Comparison of ENCODE assay signal across 9 mouse cellular contexts in genomic region chr2:51066423-51066831, GRCm38 (mm10).
DNase-seq lines count a peak whose midpoint lies in the region; ATAC-seq and TF ChIP-seq lines count a peak whose summit lies in the region.
"Had no signal": no experiment of that assay in that cellular context is flagged by ENCODE, and none has a peak within 500 bp of the region (broad histone marks: within the 10 kb centered on the region; RNA-seq: fewer than 3 reads in every experiment).

No protein-coding gene starts in this region.

- no peaks in the 10 kb centered on the region; the same call in 1 of the 2 replicates for H3K9me3 ChIP-seq in forebrain, postnatal 0 days (ENCODE audit: low read length)
- no peaks in the 10 kb centered on the region for H3K9me3 ChIP-seq in stomach, postnatal 0 days (ENCODE audit: control insufficient read depth, low read length)
- H3K9me3 ChIP-seq: stomach, embryonic 15.5 days had no signal

- no peak for TF ChIP-seq EP300 in stomach, postnatal 0 days (optimal IDR thresholded peaks at IDR 0.05)

- no peak overlapping the region for H3K4me3 ChIP-seq in forebrain, postnatal 0 days (ENCODE audit: low read depth, low read length)
- no peak overlapping the region for H3K4me3 ChIP-seq in stomach, postnatal 0 days (ENCODE audit: low read depth, low read length)
- H3K4me3 ChIP-seq: stomach, embryonic 15.5 days had no signal

- WGBS in forebrain, postnatal 0 days, result 4% methylated on average over 11 of the region's 11 CpGs
- WGBS in stomach, postnatal 0 days, result 55% methylated on average over 11 of the region's 11 CpGs

- no peaks in the 10 kb centered on the region for H3K36me3 ChIP-seq in forebrain, postnatal 0 days (ENCODE audit: insufficient read depth)
- H3K36me3 ChIP-seq in stomach, postnatal 0 days (ENCODE audit: control insufficient read depth, insufficient read depth, low read length), result no peaks in the 10 kb centered on the region
- H3K36me3 ChIP-seq: stomach, embryonic 15.5 days had no signal

- H3K27ac ChIP-seq in forebrain, postnatal 0 days (ENCODE audit: low read depth, low read length), result peak overlapping the region; percentile 59
- no peak overlapping the region for H3K27ac ChIP-seq in stomach, postnatal 0 days (replicated peaks)
- H3K27ac ChIP-seq: stomach, embryonic 15.5 days had no signal

- no peaks in the 10 kb centered on the region for H3K27me3 ChIP-seq in forebrain, postnatal 0 days (ENCODE audit: insufficient read depth, low read length)
- no peaks in the 10 kb centered on the region for H3K27me3 ChIP-seq in stomach, postnatal 0 days (ENCODE audit: control insufficient read depth, insufficient read depth, low read length)
- H3K27me3 ChIP-seq: stomach, embryonic 15.5 days had no signal

- ATAC-seq in forebrain, postnatal 0 days, result peak; percentile 85
- no peak for ATAC-seq in stomach, postnatal 0 days (ENCODE audit: low FRiP score, low TSS enrichment)

- no peaks in the 10 kb centered on the region for H3K4me1 ChIP-seq in forebrain, postnatal 0 days (ENCODE audit: insufficient read depth)
- H3K4me1 ChIP-seq in stomach, postnatal 0 days (replicated peaks; ENCODE audit: control insufficient read depth, insufficient read depth), result no peaks in the 10 kb centered on the region
- H3K4me1 ChIP-seq: stomach, embryonic 15.5 days had no signal

- peak overlapping the region; percentile 29 for H3K4me2 ChIP-seq in forebrain, postnatal 0 days (ENCODE audit: low read depth)
- no peak overlapping the region for H3K4me2 ChIP-seq in stomach, postnatal 0 days (replicated peaks; ENCODE audit: low read depth)
- H3K4me2 ChIP-seq: stomach, embryonic 15.5 days had no signal

- peak overlapping the region; percentile 7; the same call in 1 of the 2 replicates for H3K9ac ChIP-seq in forebrain, postnatal 0 days
- H3K9ac ChIP-seq in stomach, postnatal 0 days (ENCODE audit: low read length), result no peak overlapping the region
- H3K9ac ChIP-seq: stomach, embryonic 15.5 days had no signal

- TF ChIP-seq CTCF in forebrain, postnatal 0 days (IDR thresholded peaks at IDR 0.05; ENCODE audit: low read depth), result no peak
- no peak for TF ChIP-seq CTCF in stomach, postnatal 0 days (IDR thresholded peaks at IDR 0.05; ENCODE audit: low read depth)

- DNase-seq in left cerebral cortex, adult 9 months (ENCODE audit: low spot score in 2 of 2), result peak; percentile 10 to 29
- DNase-seq in left cerebral cortex, adult 18-20 months (ENCODE audit: low spot score in 2 of 2), result no peak
- peak; percentile 71 for DNase-seq in forebrain, postnatal 0 days
- peak; percentile 69 for DNase-seq in mesoderm, embryonic 11.5 days (ENCODE audit: low read depth, low spot score)
- DNase-seq in right cerebral cortex, postnatal 4 days, result peak; percentile 36
- DNase-seq in adrenal gland, adult (ENCODE audit: inconsistent age in 2 of 2, low spot score in 1 of 2), result no peak
- no peak for DNase-seq in stomach, postnatal 0 days (ENCODE audit: low spot score)
- DNase-seq in urinary bladder, postnatal 10 days (ENCODE audit: low spot score), result no peak

Comparison
In these comparisons a context has a peak if more than half of its experiments do, and no peak if none do; other contexts are left out.
1. DNase-seq: peak in left cerebral cortex, adult 9 months (2 of 2), forebrain, postnatal 0 days (single experiment), mesoderm, embryonic 11.5 days (single experiment) and right cerebral cortex, postnatal 4 days (single experiment); none in left cerebral cortex, adult 18-20 months (0 of 2), adrenal gland, adult (0 of 2), stomach, postnatal 0 days (single experiment) and urinary bladder, postnatal 10 days (single experiment).